ENCODE assay signal across 9 mouse cellular contexts in the genomic region with DNA sequence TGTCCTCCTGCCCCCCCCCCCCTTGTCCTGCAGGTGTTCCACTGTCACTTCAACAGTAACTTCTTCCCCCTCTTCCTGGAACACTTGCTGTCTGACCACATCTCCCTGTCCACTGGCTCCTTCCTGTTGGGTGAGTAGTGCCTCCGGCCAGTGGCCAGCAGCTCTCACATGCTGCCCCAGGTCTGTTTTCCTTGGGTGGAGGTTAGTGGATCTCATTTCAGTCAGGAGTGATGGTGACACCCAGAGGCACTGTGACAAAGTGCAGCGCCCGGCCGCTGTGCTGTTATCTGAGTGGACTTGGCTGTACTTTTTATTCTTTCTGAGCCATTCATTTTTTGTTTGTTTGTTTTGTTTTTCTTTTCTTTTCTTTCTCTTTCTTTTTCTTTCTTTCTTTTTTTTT. TPM values are rescaled to one million over a fixed set of nuclear protein-coding genes. Genes with fewer than 3 reads are reported as not detected.
DNase-seq lines count a peak whose midpoint lies in the region; ATAC-seq and TF ChIP-seq lines count a peak whose summit lies in the region.
"Had no signal": no experiment of that assay in that cellular context is flagged by ENCODE, and none has a peak within 500 bp of the region (broad histone marks: within the 10 kb centered on the region; RNA-seq: fewer than 3 reads in every experiment).

No protein-coding gene starts in this region.

- H3K27ac ChIP-seq in midbrain, embryonic 10.5 days (replicated peaks), result no peak overlapping the region
- H3K27ac ChIP-seq in midbrain, embryonic 15.5 days, result no peak overlapping the region
- H3K27ac ChIP-seq in layer of hippocampus, adult 2 months, result no peak overlapping the region
- H3K27ac ChIP-seq in stomach, postnatal 0 days (replicated peaks), result no peak overlapping the region
- H3K27ac ChIP-seq: liver, embryonic 13.5 days had no signal

- WGBS in midbrain, embryonic 10.5 days, result 37% methylated on average over 4 of the region's 4 CpGs
- 29% methylated on average over 4 of the region's 4 CpGs for WGBS in midbrain, embryonic 15.5 days
- WGBS in stomach, postnatal 0 days, result 19% methylated on average over 4 of the region's 4 CpGs

- ATAC-seq in midbrain, embryonic 15.5 days (replicated peaks), result no peak
- peak; percentile 95 for ATAC-seq in megakaryocyte progenitor cell, adult 5-6 weeks (replicated peaks; ENCODE audit: poor library complexity)
- peak; percentile 84 for ATAC-seq in stomach, postnatal 0 days (ENCODE audit: low FRiP score, low TSS enrichment)

- intact Hi-C loops in heart, postnatal 10 days (cut with DNase I), result loop anchor here (1.0 to 5.0 kb wide), 2 partner anchors 31 to 67 kb away; a partner anchor contains a TSS

- peak; percentile 46 for DNase-seq in midbrain, embryonic 10.5 days (ENCODE audit: low spot score)
- peak; percentile 89 for DNase-seq in adipocyte (ENCODE audit: low spot score)
- DNase-seq in embryo, embryonic 10 days (ENCODE audit: low spot score), result peak; percentile 78
- peak; percentile 79 to 83 for DNase-seq in heart, postnatal 10 days
- peak in 1 of 2 experiments; percentile 52 for DNase-seq in layer of hippocampus, adult 2 months (ENCODE audit: low spot score in 2 of 2)
- peak; percentile 79 for DNase-seq in stomach, postnatal 0 days (ENCODE audit: low spot score)
- DNase-seq: liver, embryonic 13.5 days had no signal

- H3K27me3 ChIP-seq in midbrain, embryonic 10.5 days (ENCODE audit: low read depth, poor library complexity, severe bottlenecking), result no peaks in the 10 kb centered on the region
- H3K27me3 ChIP-seq in midbrain, embryonic 15.5 days (replicated peaks), result no peaks in the 10 kb centered on the region
- H3K27me3 ChIP-seq in stomach, postnatal 0 days (ENCODE audit: control insufficient read depth, insufficient read depth, low read length), result no peaks in the 10 kb centered on the region
- H3K27me3 ChIP-seq: liver, embryonic 13.5 days had no signal

- H3K4me3 ChIP-seq in midbrain, embryonic 10.5 days, result no peak overlapping the region
- H3K4me3 ChIP-seq in midbrain, embryonic 15.5 days, result no peak overlapping the region
- no peak overlapping the region for H3K4me3 ChIP-seq in layer of hippocampus, adult 2 months
- H3K4me3 ChIP-seq in stomach, postnatal 0 days (ENCODE audit: low read depth, low read length), result no peak overlapping the region
- H3K4me3 ChIP-seq: liver, embryonic 13.5 days had no signal

- no peak for TF ChIP-seq EP300 in stomach, postnatal 0 days (optimal IDR thresholded peaks at IDR 0.05)

- TF ChIP-seq CTCF in layer of hippocampus, adult 2 months (conservative IDR thresholded peaks at IDR 0.05), result peak; percentile 82
- peak; percentile 78 for TF ChIP-seq CTCF in stomach, postnatal 0 days (IDR thresholded peaks at IDR 0.05; ENCODE audit: low read depth)

- no peaks in the 10 kb centered on the region for H3K9me3 ChIP-seq in midbrain, embryonic 10.5 days (replicated peaks)
- H3K9me3 ChIP-seq in midbrain, embryonic 15.5 days, result no peaks in the 10 kb centered on the region
- no peaks in the 10 kb centered on the region for H3K9me3 ChIP-seq in stomach, postnatal 0 days (ENCODE audit: control insufficient read depth, low read length)
- H3K9me3 ChIP-seq: liver, embryonic 13.5 days had no signal

- no peak overlapping the region for H3K4me2 ChIP-seq in midbrain, embryonic 15.5 days
- H3K4me2 ChIP-seq in stomach, postnatal 0 days (replicated peaks; ENCODE audit: low read depth), result no peak overlapping the region
- H3K4me2 ChIP-seq: liver, embryonic 13.5 days had no signal

- no peak overlapping the region for H3K9ac ChIP-seq in midbrain, embryonic 15.5 days
- H3K9ac ChIP-seq in stomach, postnatal 0 days (ENCODE audit: low read length), result no peak overlapping the region
- H3K9ac ChIP-seq: liver, embryonic 13.5 days had no signal

- no peaks in the 10 kb centered on the region for H3K36me3 ChIP-seq in midbrain, embryonic 10.5 days
- H3K36me3 ChIP-seq in midbrain, embryonic 15.5 days (replicated peaks), result no peaks in the 10 kb centered on the region
- H3K36me3 ChIP-seq in stomach, postnatal 0 days (ENCODE audit: control insufficient read depth, insufficient read depth, low read length), result no peaks in the 10 kb centered on the region

- peaks cover 4% of the 10 kb centered on the region for H3K4me1 ChIP-seq in midbrain, embryonic 10.5 days
- no peaks in the 10 kb centered on the region for H3K4me1 ChIP-seq in midbrain, embryonic 15.5 days
- H3K4me1 ChIP-seq in stomach, postnatal 0 days (replicated peaks; ENCODE audit: control insufficient read depth, insufficient read depth), result no peaks in the 10 kb centered on the region

RNA-seq across cellular contexts. Expression of a gene that starts 19.1 kb away (rescaled TPM):
- polyA plus RNA-seq in midbrain, embryonic 10.5 days (2016; fragmentation: Nextera tagmentation; extraction: Ambion mirVana), result 0.96 and 1.4 TPM in 2 replicates
- polyA plus RNA-seq in midbrain, embryonic 15.5 days (2015; fragmentation: Nextera tagmentation; extraction: Ambion mirVana), result 2.0 and 2.8 TPM in 2 replicates
- under 1 TPM; 0.19 to 0.20 TPM for total RNA-seq in heart, postnatal 10 days (2021)
- 1 to 10 TPM; 1.0 to 1.3 TPM for total RNA-seq in layer of hippocampus, adult 2 months (2021)
- 0.61 and 1.5 TPM in 2 replicates for total RNA-seq in megakaryocyte progenitor cell, adult 5-6 weeks (2015)
- total RNA-seq in megakaryocyte progenitor cell, adult 5-6 weeks (2017), result 0.29 and 1.8 TPM in 2 replicates
- polyA plus RNA-seq in stomach, postnatal 0 days (2015; fragmentation: Nextera tagmentation; extraction: Ambion mirVana), result 1.6 and 1.7 TPM in 2 replicates

RNA-seq across cellular contexts. Expression of a gene that starts 26.3 kb away (rescaled TPM):
- 188 and 224 TPM in 2 replicates for polyA plus RNA-seq in midbrain, embryonic 10.5 days (2016; fragmentation: Nextera tagmentation; extraction: Ambion mirVana)
- 394 and 399 TPM in 2 replicates for polyA plus RNA-seq in midbrain, embryonic 15.5 days (2015; fragmentation: Nextera tagmentation; extraction: Ambion mirVana)
- 100 to 1,000 TPM; 122 to 124 TPM for total RNA-seq in heart, postnatal 10 days (2021)
- total RNA-seq in layer of hippocampus, adult 2 months (2021), result 100 to 1,000 TPM; 179 to 184 TPM
- 46.0 and 52.2 TPM in 2 replicates for total RNA-seq in megakaryocyte progenitor cell, adult 5-6 weeks (2015)
- total RNA-seq in megakaryocyte progenitor cell, adult 5-6 weeks (2017), result 76.3 and 87.6 TPM in 2 replicates
- 90.1 and 94.7 TPM in 2 replicates for polyA plus RNA-seq in stomach, postnatal 0 days (2015; fragmentation: Nextera tagmentation; extraction: Ambion mirVana)

RNA-seq across cellular contexts. Expression of a gene that starts 27.5 kb away (rescaled TPM):
- 50.2 and 53.6 TPM in 2 replicates for polyA plus RNA-seq in midbrain, embryonic 10.5 days (2016; fragmentation: Nextera tagmentation; extraction: Ambion mirVana)
- 24.2 and 24.4 TPM in 2 replicates for polyA plus RNA-seq in midbrain, embryonic 15.5 days (2015; fragmentation: Nextera tagmentation; extraction: Ambion mirVana)
- 10 to 100 TPM; 18.0 to 18.7 TPM for total RNA-seq in heart, postnatal 10 days (2021)
- 10 to 100 TPM; 20.3 to 23.2 TPM for total RNA-seq in layer of hippocampus, adult 2 months (2021)
- total RNA-seq in megakaryocyte progenitor cell, adult 5-6 weeks (2015), result 12.9 and 14.9 TPM in 2 replicates
- total RNA-seq in megakaryocyte progenitor cell, adult 5-6 weeks (2017), result 6.6 and 7.0 TPM in 2 replicates
- polyA plus RNA-seq in stomach, postnatal 0 days (2015; fragmentation: Nextera tagmentation; extraction: Ambion mirVana), result 9.5 and 9.9 TPM in 2 replicates

RNA-seq across cellular contexts. Expression of a gene that starts 28.3 kb away (rescaled TPM):
- polyA plus RNA-seq in midbrain, embryonic 10.5 days (2016; fragmentation: Nextera tagmentation; extraction: Ambion mirVana), result 9.1 and 10.1 TPM in 2 replicates
- 11.1 and 11.7 TPM in 2 replicates for polyA plus RNA-seq in midbrain, embryonic 15.5 days (2015; fragmentation: Nextera tagmentation; extraction: Ambion mirVana)
- total RNA-seq in heart, postnatal 10 days (2021), result 1 to 10 TPM; 3.4 to 4.6 TPM
- 10 to 100 TPM; 30.2 to 30.5 TPM for total RNA-seq in layer of hippocampus, adult 2 months (2021)
- total RNA-seq in megakaryocyte progenitor cell, adult 5-6 weeks (2015), result 65.8 and 66.4 TPM in 2 replicates
- total RNA-seq in megakaryocyte progenitor cell, adult 5-6 weeks (2017), result 15.3 and 17.4 TPM in 2 replicates
- 5.3 and 7.7 TPM in 2 replicates for polyA plus RNA-seq in stomach, postnatal 0 days (2015; fragmentation: Nextera tagmentation; extraction: Ambion mirVana)

RNA-seq across cellular contexts. Expression of a gene that starts 30.7 kb away (rescaled TPM):
- 239 and 249 TPM in 2 replicates for polyA plus RNA-seq in midbrain, embryonic 10.5 days (2016; fragmentation: Nextera tagmentation; extraction: Ambion mirVana)
- 340 and 347 TPM in 2 replicates for polyA plus RNA-seq in midbrain, embryonic 15.5 days (2015; fragmentation: Nextera tagmentation; extraction: Ambion mirVana)
- 100 to 1,000 TPM in 1 of 2 experiments, 10 to 100 TPM in 1; 99.6 to 107 TPM for total RNA-seq in heart, postnatal 10 days (2021)
- total RNA-seq in layer of hippocampus, adult 2 months (2021), result 100 to 1,000 TPM; 171 to 178 TPM
- total RNA-seq in megakaryocyte progenitor cell, adult 5-6 weeks (2015), result 41.4 and 42.1 TPM in 2 replicates
- 148 and 184 TPM in 2 replicates for total RNA-seq in megakaryocyte progenitor cell, adult 5-6 weeks (2017)
- 75.3 and 77.5 TPM in 2 replicates for polyA plus RNA-seq in stomach, postnatal 0 days (2015; fragmentation: Nextera tagmentation; extraction: Ambion mirVana)
